ENCODE assay signal across 21 mouse cellular contexts in the genomic region with DNA sequence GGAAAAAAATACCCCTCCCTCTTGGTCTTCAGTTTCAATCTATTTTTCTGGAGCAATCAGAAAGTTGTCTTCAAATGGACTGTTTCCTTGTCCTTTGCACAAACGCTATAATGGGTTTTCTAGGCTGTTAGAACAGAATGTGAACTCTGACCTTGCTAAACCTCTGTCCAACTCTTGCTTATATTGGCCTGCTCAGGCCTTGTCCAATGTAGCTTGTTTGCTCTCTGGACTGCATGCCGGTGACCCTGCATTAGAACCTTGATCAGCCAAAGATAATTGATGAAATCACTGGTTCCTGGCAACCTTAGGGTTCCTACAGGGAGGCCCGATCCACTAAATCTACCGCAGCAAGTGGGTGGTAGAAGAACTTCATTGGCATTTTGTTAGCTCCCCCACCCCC. TPM values are rescaled to one million over a fixed set of nuclear protein-coding genes. Genes with fewer than 3 reads are reported as not detected.
DNase-seq lines count a peak whose midpoint lies in the region; ATAC-seq and TF ChIP-seq lines count a peak whose summit lies in the region.
"Had no signal": no experiment of that assay in that cellular context is flagged by ENCODE, and none has a peak within 500 bp of the region (broad histone marks: within the 10 kb centered on the region; RNA-seq: fewer than 3 reads in every experiment).

No protein-coding gene starts in this region.

- 0 out of 2 replicates have a peak, but pooled peaks have one; percentile 17 for TF ChIP-seq EP300 in liver, postnatal 0 days (IDR thresholded peaks at IDR 0.05; ENCODE audit: low read depth)

- H3K4me1 ChIP-seq in kidney, adult 2 months (ENCODE audit: control insufficient read depth, insufficient read depth, low read length): peaks cover 14% of the 10 kb centered on the region; the same call in 1 of the 2 replicates
- H3K4me1 ChIP-seq in kidney, embryonic 14.5 days (ENCODE audit: control insufficient read depth, insufficient read depth, low read length): 0 out of 2 replicates have a peak, but pooled peaks cover 4% of the 10 kb centered on the region
- peaks cover 11% of the 10 kb centered on the region; the same call in 1 of the 2 replicates for H3K4me1 ChIP-seq in liver, embryonic 12.5 days
- H3K4me1 ChIP-seq in liver, embryonic 13.5 days (replicated peaks): peaks cover 7% of the 10 kb centered on the region; the same call in 1 of the 2 replicates
- peaks cover 4% of the 10 kb centered on the region; the same call in 1 of the 2 replicates for H3K4me1 ChIP-seq in liver, postnatal 0 days (ENCODE audit: insufficient read depth)

- H3K4me3 ChIP-seq in kidney, adult 2 months (ENCODE audit: insufficient read depth, low read depth, low read length): peak overlapping the region; percentile 3; the same call in 1 of the 2 replicates
- no peak overlapping the region for H3K4me3 ChIP-seq in kidney, embryonic 14.5 days (ENCODE audit: low read length)
- H3K4me3 ChIP-seq in liver, embryonic 12.5 days: no peak overlapping the region
- no peak overlapping the region for H3K4me3 ChIP-seq in liver, embryonic 13.5 days (replicated peaks)
- 0 out of 2 replicates have a peak overlapping the region, but pooled peaks have one; percentile 32 for H3K4me3 ChIP-seq in liver, postnatal 0 days (ENCODE audit: low read depth, low read length)
- H3K4me3 ChIP-seq: erythroblast, embryonic 14.5 days; forebrain, embryonic 10.5 days; heart, embryonic 10.5 days; hindbrain, embryonic 12.5 days had no signal

- no peaks in the 10 kb centered on the region for H3K27me3 ChIP-seq in kidney, adult 2 months (replicated peaks; ENCODE audit: control insufficient read depth, insufficient read depth, low read length)
- H3K27me3 ChIP-seq in kidney, embryonic 14.5 days (ENCODE audit: control insufficient read depth, insufficient read depth, low read length): no peaks in the 10 kb centered on the region
- no peaks in the 10 kb centered on the region for H3K27me3 ChIP-seq in liver, embryonic 12.5 days (replicated peaks)
- no peaks in the 10 kb centered on the region for H3K27me3 ChIP-seq in liver, embryonic 13.5 days
- H3K27me3 ChIP-seq in liver, postnatal 0 days (ENCODE audit: insufficient read depth, low read length): no peaks in the 10 kb centered on the region
- H3K27me3 ChIP-seq: embryonic facial prominence, embryonic 15.5 days; hindbrain, embryonic 12.5 days had no signal

- WGBS in kidney, adult 2 months: 59% methylated on average over 4 of the region's 4 CpGs
- WGBS in kidney, embryonic 14.5 days: 81% methylated on average over 4 of the region's 4 CpGs
- WGBS in liver, embryonic 12.5 days (ENCODE audit: insufficient replicate concordance): 70% methylated on average over 4 of the region's 4 CpGs
- 67% methylated on average over 4 of the region's 4 CpGs for WGBS in liver, embryonic 13.5 days (ENCODE audit: insufficient replicate concordance)
- WGBS in liver, postnatal 0 days (ENCODE audit: insufficient replicate concordance): 65% methylated on average over 4 of the region's 4 CpGs

- H3K36me3 ChIP-seq in kidney, adult 2 months (ENCODE audit: control insufficient read depth, insufficient read depth, low read length): no peaks in the 10 kb centered on the region; the same call in 1 of the 2 replicates
- H3K36me3 ChIP-seq in kidney, embryonic 14.5 days (ENCODE audit: control insufficient read depth, insufficient read depth, low read length): no peaks in the 10 kb centered on the region
- no peaks in the 10 kb centered on the region for H3K36me3 ChIP-seq in liver, embryonic 12.5 days
- no peaks in the 10 kb centered on the region for H3K36me3 ChIP-seq in liver, embryonic 13.5 days
- H3K36me3 ChIP-seq in liver, postnatal 0 days (replicated peaks; ENCODE audit: insufficient read depth, low read length): no peaks in the 10 kb centered on the region
- H3K36me3 ChIP-seq: embryonic facial prominence, embryonic 15.5 days; forebrain, embryonic 10.5 days; heart, embryonic 10.5 days; hindbrain, embryonic 12.5 days had no signal

- H3K9ac ChIP-seq in kidney, embryonic 14.5 days (ENCODE audit: low read depth, low read length): no peak overlapping the region
- H3K9ac ChIP-seq in liver, embryonic 12.5 days: no peak overlapping the region
- no peak overlapping the region for H3K9ac ChIP-seq in liver, embryonic 13.5 days
- H3K9ac ChIP-seq in liver, postnatal 0 days (replicated peaks): no peak overlapping the region
- H3K9ac ChIP-seq: embryonic facial prominence, embryonic 15.5 days; hindbrain, embryonic 12.5 days had no signal

- DNase-seq in kidney, adult 2 months: peak; percentile 80
- no peak for DNase-seq in liver
- DNase-seq in liver, embryonic 13.5 days: no peak
- no peak for DNase-seq in liver, postnatal 0 days
- no peak for DNase-seq in T-cell, adult 2 months (ENCODE audit: low spot score)
- DNase-seq: adrenal gland, postnatal 14 days; cerebellum, adult 2 months; embryo, embryonic 11 days; gastrocnemius, postnatal 10 days; heart, adult 18-20 months; heart, postnatal 10 days; heart, postnatal 4 days had no signal

- H3K4me2 ChIP-seq in kidney, embryonic 14.5 days (replicated peaks; ENCODE audit: low read depth, low read length): no peak overlapping the region
- no peak overlapping the region for H3K4me2 ChIP-seq in liver, embryonic 12.5 days
- no peak overlapping the region for H3K4me2 ChIP-seq in liver, embryonic 13.5 days
- peak overlapping the region; percentile 55 for H3K4me2 ChIP-seq in liver, postnatal 0 days (ENCODE audit: low read depth, low read length)
- H3K4me2 ChIP-seq: hindbrain, embryonic 12.5 days had no signal

- no peaks in the 10 kb centered on the region for H3K9me3 ChIP-seq in kidney, embryonic 14.5 days (ENCODE audit: control insufficient read depth, low read length)
- H3K9me3 ChIP-seq in liver, embryonic 12.5 days (replicated peaks): no peaks in the 10 kb centered on the region
- H3K9me3 ChIP-seq in liver, embryonic 13.5 days (replicated peaks): no peaks in the 10 kb centered on the region
- no peaks in the 10 kb centered on the region for H3K9me3 ChIP-seq in liver, postnatal 0 days (ENCODE audit: low read length)
- H3K9me3 ChIP-seq: embryonic facial prominence, embryonic 15.5 days; forebrain, embryonic 10.5 days; heart, embryonic 10.5 days; hindbrain, embryonic 12.5 days had no signal

- H3K27ac ChIP-seq in kidney, adult 2 months (ENCODE audit: insufficient read depth, low read depth, low read length): peak overlapping the region; percentile 15
- no peak overlapping the region for H3K27ac ChIP-seq in kidney, embryonic 14.5 days (ENCODE audit: low read depth, low read length)
- peak overlapping the region; percentile 10; the same call in 1 of the 2 replicates for H3K27ac ChIP-seq in liver, embryonic 12.5 days
- H3K27ac ChIP-seq in liver, embryonic 13.5 days: peak overlapping the region; percentile 39; the same call in 1 of the 2 replicates
- peak overlapping the region; percentile 72 for H3K27ac ChIP-seq in liver, postnatal 0 days (ENCODE audit: low read depth)
- H3K27ac ChIP-seq: embryonic facial prominence, embryonic 15.5 days; forebrain, embryonic 10.5 days; heart, embryonic 10.5 days; hindbrain, embryonic 12.5 days had no signal

- no peak for TF ChIP-seq POLR2A in kidney, adult 2 months (IDR thresholded peaks at IDR 0.05; ENCODE audit: low read depth, low read length)

- no peak for TF ChIP-seq CTCF in kidney, adult 2 months (conservative IDR thresholded peaks at IDR 0.05; ENCODE audit: insufficient read depth, insufficient read length, low read depth, low read length)
- TF ChIP-seq CTCF in liver, postnatal 0 days (IDR thresholded peaks at IDR 0.05; ENCODE audit: low read depth): no peak

- ATAC-seq in kidney, embryonic 14.5 days (ENCODE audit: low FRiP score, low TSS enrichment): no peak
- no peak for ATAC-seq in liver, embryonic 12.5 days
- peak; percentile 40 for ATAC-seq in liver, embryonic 13.5 days (ENCODE audit: low read depth)
- ATAC-seq in liver, postnatal 0 days: peak; percentile 61
- no peak for ATAC-seq in megakaryocyte-erythroid progenitor cell, adult 5-6 weeks (replicated peaks; ENCODE audit: low FRiP score, low TSS enrichment, poor library complexity, severe bottlenecking)
- ATAC-seq: forebrain, embryonic 14.5 days had no signal

RNA-seq across cellular contexts. Expression of a gene that starts 6.8 kb away (rescaled TPM):
- 58.4 and 58.5 TPM in 2 replicates for polyA plus RNA-seq in kidney, adult 2 months (2012; rRNA removed)
- polyA plus RNA-seq in kidney, embryonic 14.5 days (2014; fragmentation: Nextera tagmentation; extraction: Ambion mirVana): 0.93 and 1.3 TPM in 2 replicates
- polyA plus RNA-seq in liver, embryonic 12.5 days (2016; fragmentation: Nextera tagmentation; extraction: Ambion mirVana): 7.4 and 7.8 TPM in 2 replicates
- polyA plus RNA-seq in liver, embryonic 13.5 days (2015; fragmentation: Nextera tagmentation; extraction: Ambion mirVana): 12.0 and 14.2 TPM in 2 replicates
- polyA plus RNA-seq in liver, postnatal 0 days (2015; fragmentation: Nextera tagmentation; extraction: Ambion mirVana): 84.2 and 103 TPM in 2 replicates
- not detected in 2 replicates for total RNA-seq in megakaryocyte-erythroid progenitor cell, adult 5-6 weeks (2014; fragmentation: Nextera tagmentation)
- total RNA-seq in megakaryocyte-erythroid progenitor cell, adult 5-6 weeks (2017): 0.19 and 0.50 TPM in 2 replicates
- polyA plus RNA-seq: erythroblast, embryonic 14.5 days; hindbrain, embryonic 12.5 days had no signal

Comparison
In these comparisons a context has a peak if more than half of its experiments do, and no peak if none do; other contexts are left out.
1. H3K4me3 ChIP-seq: peak in kidney, adult 2 months (single experiment) and liver, postnatal 0 days (single experiment); none in kidney, embryonic 14.5 days (single experiment), liver, embryonic 12.5 days (single experiment) and liver, embryonic 13.5 days (single experiment).
2. ATAC-seq: peak in liver, embryonic 13.5 days (single experiment) and liver, postnatal 0 days (single experiment); none in kidney, embryonic 14.5 days (single experiment), liver, embryonic 12.5 days (single experiment) and megakaryocyte-erythroid progenitor cell, adult 5-6 weeks (single experiment).